Mouse (Mus musculus): ENCODE results near the gene Gigyf1.

Gene Gigyf1

GRCm38 (mm10) chr5:137513951-137514721 lies 4.2 kb upstream of the Gigyf1 start:
- no peak for DNase-seq (ENCODE audit: low spot score in 2 of 2)

- DNase-seq (ENCODE audit: low spot score in 2 of 2): no peak
Observed at GRCm38 (mm10) chr5:137514811-137515210, 3.5 kb upstream of the Gigyf1 start.

GRCm38 (mm10) chr5:137519691-137520550 lies 1.6 kb downstream of the Gigyf1 start:
- DNase-seq (ENCODE audit: low spot score in 2 of 2): no peak

- DNase-seq (ENCODE audit: low spot score in 2 of 2): no peak
Observed at GRCm38 (mm10) chr5:137521861-137522260, 3.5 kb downstream of the Gigyf1 start.

GRCm38 (mm10) chr5:137522711-137523110 lies 4.4 kb downstream of the Gigyf1 start:
- no peak for DNase-seq (ENCODE audit: low spot score in 2 of 2)

DNA sequence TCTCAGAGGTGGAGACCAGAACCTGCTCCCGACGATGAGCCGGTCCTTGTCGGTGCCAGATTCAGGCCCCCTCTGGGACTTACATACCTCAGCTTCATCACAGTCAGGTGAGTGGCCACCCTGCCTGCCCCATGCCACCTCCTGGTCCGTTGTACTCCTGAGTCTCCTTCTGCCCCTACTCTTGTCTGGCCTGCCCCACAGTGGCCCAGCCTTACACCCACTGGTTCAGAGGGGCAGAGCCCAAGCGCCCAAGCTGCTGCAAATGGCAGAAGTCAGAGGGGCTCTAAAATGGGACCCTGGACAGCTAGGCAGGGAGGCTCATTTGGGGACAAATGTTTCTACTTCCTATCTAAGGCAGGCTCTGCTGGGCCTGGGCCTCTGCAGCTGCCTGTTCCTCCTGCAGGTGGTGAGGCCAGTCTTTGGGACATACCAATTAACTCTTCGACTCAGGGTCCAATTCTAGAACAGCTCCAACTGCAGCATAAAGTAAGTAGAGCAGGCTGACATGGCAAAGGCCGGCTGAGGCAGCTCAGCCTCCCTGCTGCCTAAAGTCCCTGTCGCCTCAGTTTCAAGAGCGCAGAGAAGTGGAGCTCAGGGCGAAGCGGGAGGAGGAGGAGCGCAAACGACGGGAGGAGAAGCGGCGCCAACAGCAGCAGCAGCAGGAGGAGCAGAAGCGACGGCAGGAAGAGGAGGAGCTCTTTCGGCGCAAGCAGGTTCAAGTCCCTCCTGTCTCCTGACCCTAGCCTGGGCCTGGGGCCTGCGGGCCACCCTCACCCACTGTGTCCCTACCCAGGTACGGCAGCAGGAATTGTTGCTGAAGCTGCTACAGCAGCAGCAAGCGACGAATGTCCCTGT lies 5.3 kb downstream of the Gigyf1 start:
- DNase-seq (ENCODE audit: low spot score in 2 of 2): no peak

- DNase-seq (ENCODE audit: low spot score in 2 of 2): no peak
Observed at GRCm38 (mm10) chr5:137524251-137524515, 5.8 kb downstream of the Gigyf1 start.

DNA sequence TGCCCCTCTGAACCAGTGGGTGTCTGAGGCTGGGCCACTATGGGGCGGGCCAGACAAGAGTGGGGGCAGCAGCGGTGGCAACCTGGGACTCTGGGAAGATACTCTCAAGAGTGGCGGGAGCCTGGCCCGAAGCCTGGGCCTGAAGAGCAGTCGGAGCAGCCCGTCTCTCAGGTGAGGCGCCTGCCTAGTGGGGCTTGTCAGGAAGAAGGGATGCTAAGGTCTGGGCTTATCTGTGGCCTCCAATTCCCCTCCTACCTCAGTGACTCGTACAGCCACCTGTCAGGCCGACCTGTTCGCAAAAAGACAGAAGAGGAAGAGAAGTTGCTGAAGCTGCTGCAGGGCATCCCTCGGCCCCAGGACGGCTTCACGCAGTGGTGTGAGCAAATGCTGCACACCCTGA lies 6.3 kb downstream of the Gigyf1 start:
- no peak for DNase-seq (ENCODE audit: low spot score in 2 of 2)

- no peak for DNase-seq (ENCODE audit: low spot score in 2 of 2)
Observed at GRCm38 (mm10) chr5:137525511-137525910, 7.2 kb downstream of the Gigyf1 start.

GRCm38 (mm10) chr5:137526192-137526936 lies 8.0 kb downstream of the Gigyf1 start:
- no peak for DNase-seq (ENCODE audit: low spot score in 2 of 2)

DNA sequence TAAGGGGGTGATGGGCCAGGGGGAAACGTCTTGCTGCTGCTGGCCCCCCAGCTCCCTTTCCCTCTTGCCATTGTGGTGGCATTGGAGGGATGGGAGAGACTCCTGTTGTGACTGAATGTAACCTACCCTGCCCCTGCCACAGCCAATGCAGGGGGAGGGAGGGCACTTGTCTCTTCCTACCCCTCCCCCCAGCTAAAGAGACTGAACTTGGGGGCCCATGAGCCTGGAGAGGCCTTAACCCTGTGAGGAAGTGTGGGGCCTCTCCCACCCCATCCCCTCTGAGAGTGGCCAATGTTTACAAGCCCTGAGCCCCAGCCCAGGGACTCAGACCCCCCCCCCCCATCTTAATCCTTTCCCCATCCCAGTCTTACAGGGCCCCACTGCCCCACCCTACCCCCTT lies 9.1 kb downstream of the Gigyf1 start:
- DNase-seq (ENCODE audit: low spot score in 2 of 2): no peak

GRCm38 (mm10) chr5:137528247-137528968 lies 10.1 kb downstream of the Gigyf1 start:
- DNase-seq (ENCODE audit: low spot score in 2 of 2): no peak

GRCm38 (mm10) chr5:137529221-137529995 lies 11.1 kb downstream of the Gigyf1 start:
- no peak for DNase-seq (ENCODE audit: low spot score in 2 of 2)

DNA sequence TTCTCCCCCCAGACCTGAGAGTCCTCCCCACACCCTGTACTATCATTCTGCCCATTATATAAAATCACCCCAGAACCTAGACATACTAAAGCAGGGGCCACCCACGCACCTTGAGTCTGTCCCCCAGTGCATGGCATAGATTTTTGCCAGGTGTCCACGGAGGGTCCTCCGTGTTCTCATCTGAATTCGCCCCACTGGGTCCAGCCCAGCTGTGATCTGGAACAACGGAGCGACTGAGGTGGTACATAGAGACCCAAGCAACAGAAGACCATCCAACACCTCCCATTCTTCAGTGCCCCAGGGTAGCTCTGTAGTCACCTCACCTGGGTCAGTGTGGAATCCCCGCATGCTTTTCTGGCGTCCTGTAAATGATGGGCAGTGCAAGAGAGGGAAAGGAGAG lies 11.7 kb downstream of the Gigyf1 start:
- DNase-seq (ENCODE audit: low spot score in 2 of 2): no peak

GRCm38 (mm10) chr5:137530588-137531413 lies 12.5 kb downstream of the Gigyf1 start:
- peak in 1 of 2 experiments; percentile 43 for DNase-seq (ENCODE audit: low spot score in 2 of 2)

DNA sequence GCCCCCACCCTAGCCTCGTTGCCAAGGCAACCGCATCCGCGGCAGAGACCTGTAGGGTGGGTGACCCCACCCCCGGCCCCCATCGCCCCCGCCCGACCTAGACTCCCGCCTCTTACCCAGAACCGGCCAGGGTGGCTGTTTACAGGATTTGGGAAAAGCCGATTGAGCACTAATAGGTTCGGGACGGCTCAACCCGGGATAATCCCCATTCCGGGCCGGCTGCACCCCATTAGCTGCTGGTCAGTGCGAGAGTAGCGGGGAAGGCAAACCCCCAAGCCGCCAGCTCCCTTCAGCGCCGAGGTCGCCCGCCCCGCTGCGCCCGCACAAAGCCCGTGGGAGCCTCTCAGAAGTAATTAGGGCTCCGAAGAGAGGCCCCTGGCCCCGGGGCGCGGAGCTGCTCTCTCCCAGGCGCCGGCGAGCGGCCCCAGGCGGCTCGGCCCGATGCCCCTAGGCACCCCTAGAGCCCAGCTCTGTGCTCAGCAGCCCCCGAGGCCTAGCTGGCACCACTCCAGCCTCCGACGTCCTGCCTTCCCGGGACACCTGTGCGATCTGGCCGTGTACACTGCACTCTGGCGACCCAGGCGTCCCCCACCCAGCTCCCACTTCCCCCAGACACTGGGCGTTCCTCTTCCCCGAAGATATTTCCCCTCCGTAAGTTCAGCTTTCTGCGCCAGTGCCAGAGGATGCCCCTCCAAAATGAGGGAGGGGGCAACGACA lies 13.2 kb downstream of the Gigyf1 start:
- DNase-seq (ENCODE audit: low spot score in 2 of 2): peak in 1 of 2 experiments; percentile 44

DNA sequence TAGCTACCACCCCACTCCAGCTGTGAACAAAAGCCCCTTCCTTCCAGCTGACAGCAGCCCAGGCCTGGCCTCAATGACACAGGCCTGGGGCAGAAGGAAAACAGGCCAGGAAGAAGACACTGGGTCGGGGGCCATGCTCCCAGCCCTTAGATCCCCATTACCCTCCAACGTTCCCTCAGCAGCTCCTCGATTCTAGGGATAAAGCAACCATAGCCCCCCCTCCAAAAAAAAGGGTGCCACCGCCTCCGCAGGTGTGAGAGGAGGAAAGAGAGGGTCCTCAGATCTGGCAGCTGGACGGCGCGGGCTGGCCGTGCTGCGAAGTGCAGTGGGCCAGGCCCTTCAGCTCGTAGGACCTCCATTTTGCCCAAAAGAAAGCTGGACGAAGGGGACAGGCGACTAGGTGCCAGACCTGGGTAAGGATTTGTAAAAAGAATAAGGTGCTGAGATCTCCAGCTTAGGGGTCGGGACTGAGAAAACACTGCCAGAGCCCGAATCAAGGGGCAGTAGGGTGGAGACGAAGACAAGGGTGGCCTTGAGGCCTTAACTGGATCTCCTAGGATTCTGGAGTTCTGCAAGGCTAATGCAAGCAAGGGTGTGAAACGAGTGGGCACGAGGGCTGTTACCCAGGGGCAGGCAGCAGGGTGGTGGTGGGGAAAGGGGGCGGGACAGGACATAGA lies 13.9 kb downstream of the Gigyf1 start:
- no peak for DNase-seq (ENCODE audit: low spot score in 2 of 2)

DNA sequence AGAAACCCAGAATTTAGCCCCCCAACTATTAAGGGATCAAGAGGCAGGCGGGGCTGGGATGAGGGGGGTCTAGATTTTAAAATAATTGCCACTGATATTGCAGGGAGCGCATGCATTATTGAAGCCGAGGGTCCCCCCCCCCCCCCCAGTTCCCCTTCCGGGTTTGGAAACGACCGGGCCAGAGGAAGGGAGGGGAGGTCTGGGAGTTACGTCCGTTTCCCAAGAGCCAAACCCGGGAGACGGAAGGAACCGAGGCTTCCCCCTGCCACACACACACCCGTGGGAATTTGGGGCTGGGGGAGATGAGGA lies 14.4 kb downstream of the Gigyf1 start:
- DNase-seq (ENCODE audit: low spot score in 2 of 2): no peak
